Mouse (Mus musculus) forebrain, embryonic 10.5 days (tissue): Measurements from ENCODE around the gene Itih5. TPM values are rescaled to one million over a fixed set of nuclear protein-coding genes. Genes with fewer than 3 reads are reported as not detected.
A peak's percentile ranks its signal among the peaks of the same experiment; 100 is the strongest.

Experiments
- DNase-seq: peaks from one replicate; pipeline ENCODE4 v3.0.0-alpha.2; 2017; ENCODE audit warnings: low spot score; ENCODE audit errors: extremely low spot score
- H3K27ac ChIP-seq: fragments of 300-500 bp; sonication (generic); 2 replicates; pipeline ENCODE4 v1.5.1; 2016; ENCODE audit warnings: mild to moderate bottlenecking
- H3K27me3 ChIP-seq: fragments of 300-500 bp; sonication (generic); 2 replicates; pipeline ENCODE4 v1.6.1; 2016; ENCODE audit warnings: mild to moderate bottlenecking; ENCODE audit not compliant: poor library complexity, severe bottlenecking
- H3K36me3 ChIP-seq: fragments of 300-500 bp; sonication (generic); replicated peaks from 2 replicates; pipeline ENCODE4 v1.6.1; 2016; ENCODE audit warnings: mild to moderate bottlenecking, moderate library complexity
- H3K4me1 ChIP-seq: fragments of 300-500 bp; sonication (generic); 2 replicates; pipeline ENCODE4 v1.6.1; 2016
- H3K4me3 ChIP-seq: fragments of 300-500 bp; sonication (generic); 2 replicates; pipeline ENCODE4 v1.5.1; 2016; ENCODE audit warnings: mild to moderate bottlenecking, moderate library complexity
- H3K9me3 ChIP-seq: fragments of 300-500 bp; sonication (generic); 2 replicates; pipeline ENCODE4 v1.6.1; 2016; ENCODE audit warnings: mild to moderate bottlenecking, moderate library complexity
- WGBS: fragments of 180-500 bp; shearing (Covaris S2); methylation state at CpG from one replicate; pipeline ENCODE4 v1.1.7; 2016; 5-methylcytosine and 5-hydroxymethylcytosine counted together
- polyA plus RNA-seq: library from polyadenylated mRNA; unstranded; fragments of >200 nt; fragmentation: Nextera tagmentation; extraction: Ambion mirVana; gene quantifications from 2 replicates; pipeline ENCODE4 v1.2.1, GENCODE M21; 2016

Itih5 gene
- polyA plus RNA-seq = 3.5 and 4.2 TPM in 2 replicates

- Histone ChIP-seq H3K4me1 (peaks cover 14% of the 10 kb centered on the region), H3K27ac (peak within 1 kb of the TSS; percentile 70)
- WGBS = 7% methylated on average over 27 of the region's 27 CpGs
Measured at GRCm38 (mm10) chr2:10153201-10154075, at the start of gene Itih5. TSS of gene Itih5 (plus strand) at chr2:10153571.

DNA sequence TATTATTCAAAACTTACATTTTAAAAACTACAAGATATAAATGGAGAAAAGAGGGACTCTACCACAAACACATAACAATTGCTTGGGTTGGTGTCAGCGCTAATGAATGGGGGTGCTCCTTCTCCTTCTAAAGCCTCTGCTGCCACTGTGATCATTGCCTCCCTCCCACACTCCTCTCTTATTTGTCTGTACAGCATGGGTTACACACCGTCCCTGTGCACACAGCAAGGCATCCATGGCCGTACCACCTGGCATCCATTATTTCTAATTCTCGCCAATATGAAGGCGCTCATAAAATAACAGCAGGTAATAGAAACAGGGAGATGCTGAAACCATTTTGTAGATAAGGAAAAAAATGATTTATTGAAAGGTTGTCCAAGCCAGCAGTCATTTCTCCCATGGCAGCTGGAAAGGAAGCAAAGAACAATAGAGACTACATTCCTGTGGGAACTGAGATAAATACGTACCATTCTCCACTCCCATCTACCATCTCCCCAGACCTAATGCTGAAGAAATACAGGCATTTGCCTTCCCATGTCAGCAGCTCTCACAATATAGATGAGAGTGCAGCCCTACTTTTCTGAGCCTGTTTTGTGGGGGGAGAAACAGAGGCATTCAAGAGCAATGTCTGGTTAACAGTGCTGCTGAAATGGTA is 44.7 kb upstream of the Itih5 start:
- Histone ChIP-seq H3K27ac (no peak overlapping the region), H3K4me3 (no peak overlapping the region), H3K4me1 (no peaks in the 10 kb centered on the region), H3K9me3 (no peaks in the 10 kb centered on the region), H3K36me3 (no peaks in the 10 kb centered on the region), H3K27me3 (no peaks in the 10 kb centered on the region)
- WGBS = 87% methylated on average over 6 of the region's 6 CpGs
- no peak for DNase-seq

More at GRCm38 (mm10) chr2:10153201-10154075, at the start of gene Itih5:
- Histone ChIP-seq H3K36me3 (no peaks in the 10 kb centered on the region), H3K27me3 (no peaks in the 10 kb centered on the region), H3K4me3 (peak within 1 kb of the TSS; percentile 55), H3K9me3 (no peaks in the 10 kb centered on the region)
- peak; percentile 73 for DNase-seq

GRCm38 (mm10) chr2:10118751-10119150 is 34.6 kb upstream of the Itih5 start:
- no peaks in the 10 kb centered on the region for H3K27me3 ChIP-seq
- no peaks in the 10 kb centered on the region for H3K9me3 ChIP-seq
- H3K4me3 ChIP-seq = no peak overlapping the region
- DNase-seq = no peak
- no peaks in the 10 kb centered on the region for H3K36me3 ChIP-seq
- no peaks in the 10 kb centered on the region for H3K4me1 ChIP-seq
- 81% methylated on average over 1 of the region's 1 CpGs for WGBS
- no peak overlapping the region for H3K27ac ChIP-seq

GRCm38 (mm10) chr2:10119276-10119675 is 34.1 kb upstream of the Itih5 start:
- H3K27me3 ChIP-seq = no peaks in the 10 kb centered on the region
- 90% methylated on average over 8 of the region's 8 CpGs for WGBS
- H3K36me3 ChIP-seq = no peaks in the 10 kb centered on the region
- H3K27ac ChIP-seq = no peak overlapping the region
- H3K4me3 ChIP-seq = no peak overlapping the region
- DNase-seq = no peak
- no peaks in the 10 kb centered on the region for H3K9me3 ChIP-seq
- no peaks in the 10 kb centered on the region for H3K4me1 ChIP-seq

GRCm38 (mm10) chr2:10121826-10122225 is 31.5 kb upstream of the Itih5 start:
- H3K9me3 ChIP-seq = no peaks in the 10 kb centered on the region
- DNase-seq = no peak
- no peaks in the 10 kb centered on the region for H3K27me3 ChIP-seq
- H3K27ac ChIP-seq = no peak overlapping the region
- H3K4me1 ChIP-seq = no peaks in the 10 kb centered on the region
- H3K36me3 ChIP-seq = no peaks in the 10 kb centered on the region
- H3K4me3 ChIP-seq = no peak overlapping the region
- 68% methylated on average over 3 of the region's 3 CpGs for WGBS

DNA sequence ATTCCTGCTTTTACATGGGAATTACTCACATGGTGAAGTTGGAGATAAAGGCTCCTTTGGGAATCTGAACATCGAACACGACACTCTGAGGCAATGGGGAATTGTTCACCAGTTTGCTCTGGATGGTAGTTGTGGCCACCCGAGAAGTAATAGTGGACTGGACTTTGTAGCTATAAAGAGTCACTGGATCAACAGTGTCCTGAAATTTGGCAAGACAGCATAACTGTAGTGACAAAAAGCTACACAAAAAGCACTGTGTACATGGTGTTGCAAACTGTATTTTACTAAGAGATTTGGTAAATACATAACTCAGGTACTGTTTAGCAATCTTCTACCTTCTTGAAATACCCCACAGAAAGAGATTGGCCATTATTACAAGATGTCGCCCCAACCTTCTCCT is 27.2 kb upstream of the Itih5 start:
- H3K4me3 ChIP-seq = no peak overlapping the region
- 91% methylated on average over 4 of the region's 4 CpGs for WGBS
- no peaks in the 10 kb centered on the region for H3K27me3 ChIP-seq
- no peak for DNase-seq
- peaks cover 5% of the 10 kb centered on the region; the same call in 1 of the 2 replicates for H3K4me1 ChIP-seq
- no peaks in the 10 kb centered on the region for H3K9me3 ChIP-seq
- no peaks in the 10 kb centered on the region for H3K36me3 ChIP-seq
- no peak overlapping the region for H3K27ac ChIP-seq

- WGBS = 95% methylated on average over 5 of the region's 5 CpGs
- Histone ChIP-seq H3K4me1 (peaks cover 5% of the 10 kb centered on the region; the same call in 1 of the 2 replicates), H3K4me3 (no peak overlapping the region), H3K27me3 (no peaks in the 10 kb centered on the region), H3K9me3 (no peaks in the 10 kb centered on the region), H3K36me3 (no peaks in the 10 kb centered on the region), H3K27ac (no peak overlapping the region)
- DNase-seq = no peak
Measured at GRCm38 (mm10) chr2:10127471-10127870, 25.9 kb upstream of the Itih5 start.

DNA sequence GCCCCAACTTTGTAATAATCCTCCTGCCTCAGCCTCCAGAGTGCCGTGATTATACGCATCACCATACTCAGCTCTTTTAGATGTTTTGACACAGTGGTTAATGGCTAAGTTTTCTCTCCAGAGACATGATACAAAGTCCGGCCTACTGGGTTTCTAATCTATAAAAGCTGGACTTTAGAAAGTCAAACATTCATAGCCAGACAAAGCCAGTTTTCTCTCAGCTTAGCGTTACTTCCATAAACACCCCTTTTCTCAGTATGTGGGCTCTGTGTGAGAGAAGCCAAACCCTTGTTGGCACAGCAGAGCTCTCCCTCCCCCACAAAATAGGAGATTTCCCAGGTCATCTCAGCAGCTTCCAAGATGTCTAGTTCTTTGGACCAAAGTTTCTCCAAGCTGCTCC is 24.8 kb upstream of the Itih5 start:
- Histone ChIP-seq H3K36me3 (no peaks in the 10 kb centered on the region), H3K4me1 (peaks cover 5% of the 10 kb centered on the region; the same call in 1 of the 2 replicates), H3K27ac (no peak overlapping the region), H3K9me3 (no peaks in the 10 kb centered on the region), H3K4me3 (no peak overlapping the region), H3K27me3 (no peaks in the 10 kb centered on the region)
- 89% methylated on average over 4 of the region's 4 CpGs for WGBS
- DNase-seq = no peak

GRCm38 (mm10) chr2:10130341-10130990 is 22.9 kb upstream of the Itih5 start:
- Histone ChIP-seq H3K4me3 (no peak overlapping the region), H3K4me1 (peaks cover 5% of the 10 kb centered on the region; the same call in 1 of the 2 replicates), H3K9me3 (no peaks in the 10 kb centered on the region), H3K27ac (no peak overlapping the region), H3K27me3 (no peaks in the 10 kb centered on the region), H3K36me3 (no peaks in the 10 kb centered on the region)
- WGBS = 83% methylated on average over 8 of the region's 8 CpGs
- no peak for DNase-seq

- H3K36me3 ChIP-seq = no peaks in the 10 kb centered on the region
- H3K27me3 ChIP-seq = no peaks in the 10 kb centered on the region
- DNase-seq = no peak
- H3K9me3 ChIP-seq = no peaks in the 10 kb centered on the region
- H3K4me1 ChIP-seq = peaks cover 5% of the 10 kb centered on the region; the same call in 1 of the 2 replicates
- WGBS = 88% methylated on average over 4 of the region's 4 CpGs
- H3K4me3 ChIP-seq = no peak within 1 kb of the TSS
- no peak within 1 kb of the TSS for H3K27ac ChIP-seq
Measured at GRCm38 (mm10) chr2:10131296-10131695, 22.1 kb upstream of the Itih5 start, which contains the start of gene Itih2. TSS of gene Itih2 (minus strand) at chr2:10131396.

DNA sequence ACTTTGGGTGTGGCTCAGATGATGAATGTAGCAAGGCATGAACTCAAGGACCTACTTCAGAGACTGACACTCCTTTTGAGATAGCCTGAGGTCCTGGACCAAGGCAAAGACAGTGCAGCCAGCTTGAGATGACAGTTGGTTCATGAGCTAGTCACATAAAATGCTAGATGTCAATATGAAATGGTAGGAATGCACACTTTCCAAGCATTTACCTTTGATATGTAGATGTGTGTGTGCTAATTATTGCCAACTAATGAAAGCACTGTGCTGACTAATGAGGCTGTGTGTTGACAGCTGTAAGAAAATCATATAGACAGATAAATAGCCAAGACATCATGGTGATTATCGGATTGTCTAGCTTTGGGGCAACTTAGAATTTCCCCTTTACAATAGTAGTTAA is 21.2 kb upstream of the Itih5 start:
- H3K4me3 ChIP-seq = no peak overlapping the region
- H3K27ac ChIP-seq = no peak overlapping the region
- peaks cover 5% of the 10 kb centered on the region; the same call in 1 of the 2 replicates for H3K4me1 ChIP-seq
- H3K9me3 ChIP-seq = no peaks in the 10 kb centered on the region
- H3K36me3 ChIP-seq = no peaks in the 10 kb centered on the region
- no peaks in the 10 kb centered on the region for H3K27me3 ChIP-seq
- WGBS = 89% methylated on average over 1 of the region's 1 CpGs
- no peak for DNase-seq

GRCm38 (mm10) chr2:10133941-10134340 is 19.4 kb upstream of the Itih5 start:
- H3K4me3 ChIP-seq = no peak overlapping the region
- no peaks in the 10 kb centered on the region for H3K4me1 ChIP-seq
- no peak for DNase-seq
- WGBS = 82% methylated on average over 6 of the region's 6 CpGs
- H3K36me3 ChIP-seq = no peaks in the 10 kb centered on the region
- H3K27me3 ChIP-seq = no peaks in the 10 kb centered on the region
- no peak overlapping the region for H3K27ac ChIP-seq
- no peaks in the 10 kb centered on the region for H3K9me3 ChIP-seq
